Mouse (Mus musculus): ENCODE data around the gene Slc8a3.

DNA sequence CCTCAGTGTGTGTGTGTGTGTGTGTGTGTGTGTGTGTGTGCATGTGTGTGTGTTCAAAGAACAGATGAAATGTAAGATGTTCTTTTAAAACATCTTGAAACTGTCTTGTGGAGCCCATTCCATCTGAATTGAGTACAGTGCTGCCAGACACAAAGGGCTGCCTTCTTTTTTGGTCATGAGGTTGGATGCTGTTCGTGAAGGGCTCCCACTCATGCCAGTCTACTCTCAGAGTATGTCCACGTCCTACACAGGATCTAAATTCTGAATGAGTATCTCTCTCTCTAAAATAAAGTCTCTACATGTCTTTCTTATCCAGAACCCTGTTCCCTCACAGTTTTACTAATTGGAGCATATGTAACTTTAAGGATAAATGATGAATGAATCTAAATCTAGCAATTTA is 124.4 kb downstream of the Slc8a3 start:
- no peak for TF ChIP-seq CTCF (conservative IDR thresholded peaks at IDR 0.05; ENCODE audit: low read length)
- no peak for TF ChIP-seq POU5F1 (IDR thresholded peaks at IDR 0.05; ENCODE audit: borderline replicate concordance, low read length)

Data from E14TG2a.4 (cell line).